In the genomic region with DNA sequence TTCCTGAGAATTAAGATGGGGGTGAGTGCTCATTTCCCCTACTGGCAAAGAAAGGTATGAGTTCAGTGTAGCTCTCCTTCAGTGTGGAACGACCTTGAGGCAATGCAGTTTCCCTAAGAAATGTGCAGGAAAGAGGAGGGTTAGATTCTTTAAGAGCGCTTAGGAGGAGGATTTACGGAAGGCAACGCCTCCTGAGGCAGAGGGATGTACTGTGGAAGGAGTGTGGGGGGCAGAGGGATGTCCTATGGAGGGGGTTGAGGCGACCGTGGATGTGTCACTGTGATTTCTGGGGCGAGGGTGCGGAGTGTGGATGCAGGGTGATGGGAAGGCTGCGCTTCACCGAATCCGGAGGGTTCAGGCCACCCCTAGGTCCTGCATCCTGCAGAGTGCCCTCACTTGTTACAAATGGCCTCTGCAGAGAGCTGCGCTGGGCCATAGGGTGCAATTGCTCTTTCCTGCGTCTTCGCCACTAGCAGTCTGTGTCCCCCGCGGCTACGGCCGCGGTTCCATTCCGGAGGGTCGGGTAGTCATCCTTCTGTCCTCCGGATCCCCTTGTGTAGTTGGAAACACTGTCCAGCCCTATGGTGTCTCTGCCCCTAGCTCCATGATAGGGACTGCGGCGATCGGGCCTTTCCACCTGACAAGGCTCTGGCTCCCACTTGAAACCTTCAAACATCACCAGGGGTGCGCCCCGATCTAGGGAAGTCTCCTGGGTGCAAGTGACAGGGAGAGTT, we compare ENCODE assay signal across 8 mouse cellular contexts. TPM values are rescaled to one million over a fixed set of nuclear protein-coding genes. Genes with fewer than 3 reads are reported as not detected.
A peak's percentile ranks its signal among the peaks of the same experiment; 100 is the strongest.
DNase-seq lines count a peak whose midpoint lies in the region; ATAC-seq lines count a peak whose summit lies in the region.
"Had no signal": no experiment of that assay in that cellular context is flagged by ENCODE, and none has a peak within 500 bp of the region (broad histone marks: within the 10 kb centered on the region; RNA-seq: fewer than 3 reads in every experiment).

No protein-coding gene starts in this region.

- H3K27ac ChIP-seq in forebrain, embryonic 13.5 days: no peak overlapping the region
- no peak overlapping the region for H3K27ac ChIP-seq in limb, embryonic 11.5 days (replicated peaks; ENCODE audit: low read depth, low read length)
- H3K27ac ChIP-seq: macrophage had no signal

- peak; percentile 20; the same call in 1 of the 2 replicates for ATAC-seq in common myeloid progenitor, adult 5-6 weeks (replicated peaks; ENCODE audit: low read depth, poor library complexity, severe bottlenecking)
- 0 out of 2 replicates have a peak, but pooled peaks have one; percentile 8 for ATAC-seq in forebrain, embryonic 13.5 days
- ATAC-seq in limb, embryonic 11.5 days (ENCODE audit: insufficient number of reproducible peaks, low FRiP score, low TSS enrichment, low read depth): peak; percentile 47; the same call in 1 of the 2 replicates

- peak overlapping the region; percentile 67 for H3K4me2 ChIP-seq in forebrain, embryonic 13.5 days
- peak overlapping the region; percentile 92 for H3K4me2 ChIP-seq in limb, embryonic 11.5 days (ENCODE audit: low read depth, severe bottlenecking)

- peak; percentile 18 to 22 for DNase-seq in layer of hippocampus, postnatal 10 days (ENCODE audit: low spot score in 2 of 2)
- DNase-seq in layer of hippocampus, postnatal 14 days (ENCODE audit: low spot score in 2 of 2): no peak
- no peak for DNase-seq in limb, embryonic 11.5 days (ENCODE audit: low spot score)
- peak; percentile 28 for DNase-seq in retina, postnatal 1 day
- DNase-seq in urinary bladder, postnatal 10 days (ENCODE audit: low spot score): no peak

- H3K4me3 ChIP-seq in forebrain, embryonic 13.5 days: peak overlapping the region; percentile 32
- H3K4me3 ChIP-seq in limb, embryonic 11.5 days (ENCODE audit: low read depth, low read length): peak overlapping the region; percentile 39

- 4% methylated on average over 27 of the region's 27 CpGs for WGBS in forebrain, embryonic 13.5 days
- 2% methylated on average over 27 of the region's 27 CpGs for WGBS in limb, embryonic 11.5 days

- peak overlapping the region; percentile 58 for H3K9ac ChIP-seq in forebrain, embryonic 13.5 days
- peak overlapping the region; percentile 37 for H3K9ac ChIP-seq in limb, embryonic 11.5 days (ENCODE audit: low read length)

- H3K27me3 ChIP-seq in forebrain, embryonic 13.5 days: peaks cover 77% of the 10 kb centered on the region
- H3K27me3 ChIP-seq in limb, embryonic 11.5 days (ENCODE audit: control insufficient read depth, insufficient read depth, low read length): peaks cover 5% of the 10 kb centered on the region; the same call in 1 of the 2 replicates

- no peaks in the 10 kb centered on the region for H3K36me3 ChIP-seq in forebrain, embryonic 13.5 days (ENCODE audit: poor library complexity, severe bottlenecking)
- no peaks in the 10 kb centered on the region for H3K36me3 ChIP-seq in limb, embryonic 11.5 days (ENCODE audit: control insufficient read depth, insufficient read depth, low read length)

- H3K4me1 ChIP-seq in forebrain, embryonic 13.5 days: peaks cover 17% of the 10 kb centered on the region
- H3K4me1 ChIP-seq in limb, embryonic 11.5 days (ENCODE audit: control insufficient read depth, insufficient read depth, low read length): peaks cover 17% of the 10 kb centered on the region

- no peaks in the 10 kb centered on the region for H3K9me3 ChIP-seq in forebrain, embryonic 13.5 days (replicated peaks)
- no peaks in the 10 kb centered on the region for H3K9me3 ChIP-seq in limb, embryonic 11.5 days (ENCODE audit: control insufficient read depth, low read length)

RNA-seq across cellular contexts. Expression of a gene that starts 7.5 kb away (rescaled TPM):
- 1 to 10 TPM; 2.4 to 2.7 TPM for total RNA-seq in layer of hippocampus, postnatal 10 days (2021)
- total RNA-seq in layer of hippocampus, postnatal 14 days (2021): 1 to 10 TPM; 6.0 to 8.2 TPM
- total RNA-seq in common myeloid progenitor, adult 5-6 weeks (2017): not detected in 2 replicates
- 0.18 and 0.21 TPM in 2 replicates for polyA plus RNA-seq in forebrain, embryonic 13.5 days (2015; fragmentation: Nextera tagmentation; extraction: Ambion mirVana)
- 0.24 and 0.35 TPM in 2 replicates for polyA plus RNA-seq in limb, embryonic 11.5 days (2014; fragmentation: Nextera tagmentation; extraction: Ambion mirVana)
- polyA plus RNA-seq: macrophage had no signal

RNA-seq across cellular contexts. Expression of a gene that starts 28.1 kb away (rescaled TPM):
- total RNA-seq in layer of hippocampus, postnatal 10 days (2021): 10 to 100 TPM; 75.1 to 79.0 TPM
- total RNA-seq in layer of hippocampus, postnatal 14 days (2021): 100 to 1,000 TPM; 162 to 166 TPM
- not detected in 2 replicates for total RNA-seq in common myeloid progenitor, adult 5-6 weeks (2017)
- polyA plus RNA-seq in forebrain, embryonic 13.5 days (2015; fragmentation: Nextera tagmentation; extraction: Ambion mirVana): 3.4 and 3.8 TPM in 2 replicates
- polyA plus RNA-seq in limb, embryonic 11.5 days (2014; fragmentation: Nextera tagmentation; extraction: Ambion mirVana): 8.0 and 9.3 TPM in 2 replicates

RNA-seq across cellular contexts. Expression of a gene that starts 36.1 kb away (rescaled TPM):
- under 1 TPM in 1 of 2 experiments, not detected in 1; 0.20 TPM for total RNA-seq in layer of hippocampus, postnatal 10 days (2021)
- total RNA-seq in layer of hippocampus, postnatal 14 days (2021): under 1 TPM in 1 of 2 experiments, not detected in 1; 0.21 TPM
- total RNA-seq in common myeloid progenitor, adult 5-6 weeks (2017): not detected in 2 replicates
- 0.10 TPM in 1 of 2 replicates, not detected in the other for polyA plus RNA-seq in forebrain, embryonic 13.5 days (2015; fragmentation: Nextera tagmentation; extraction: Ambion mirVana)
- not detected in 2 replicates for polyA plus RNA-seq in limb, embryonic 11.5 days (2014; fragmentation: Nextera tagmentation; extraction: Ambion mirVana)

RNA-seq across cellular contexts. Expression of a gene that starts 58.2 kb away (rescaled TPM):
- total RNA-seq in layer of hippocampus, postnatal 10 days (2021): not detected
- not detected for total RNA-seq in layer of hippocampus, postnatal 14 days (2021)
- total RNA-seq in common myeloid progenitor, adult 5-6 weeks (2017): 0.19 TPM in 1 of 2 replicates, not detected in the other
- not detected in 2 replicates for polyA plus RNA-seq in forebrain, embryonic 13.5 days (2015; fragmentation: Nextera tagmentation; extraction: Ambion mirVana)
- polyA plus RNA-seq in limb, embryonic 11.5 days (2014; fragmentation: Nextera tagmentation; extraction: Ambion mirVana): 0.16 and 0.18 TPM in 2 replicates

Comparison
In these comparisons a context has a peak if more than half of its experiments do, and no peak if none do; other contexts are left out.
1. DNase-seq: peak in layer of hippocampus, postnatal 10 days (2 of 2) and retina, postnatal 1 day (single experiment); none in layer of hippocampus, postnatal 14 days (0 of 2), limb, embryonic 11.5 days (single experiment) and urinary bladder, postnatal 10 days (single experiment).
2. RNA of a gene that starts 28.1 kb away (total RNA-seq): 162 to 166 TPM in layer of hippocampus, postnatal 14 days and 75.1 to 79.0 TPM in layer of hippocampus, postnatal 10 days; not detected in common myeloid progenitor, adult 5-6 weeks; every median in the first group is over 10 times any median in the second.
3. Peak in every context shown above with its lines, with median percentiles within 50 percentile points of each other: ATAC-seq.